Mouse (Mus musculus) heart, embryonic 16.5 days (tissue): ENCODE data around the gene Gm42674. TPM values are rescaled to one million over a fixed set of nuclear protein-coding genes. Genes with fewer than 3 reads are reported as not detected.

ENCODE experiments used
- ATAC-seq: fragments of 200-750 bp; cut with Nextera tagmentation; replicated peaks from 2 replicates; pipeline ENCODE4 v1.8.0; 2017; ENCODE audit warnings: moderate number of reproducible peaks; ENCODE audit not compliant: insufficient read depth, low FRiP score; ENCODE audit errors: extremely low read depth
- H3K27ac ChIP-seq: fragments of 300-500 bp; sonication (generic); 2 replicates; pipeline ENCODE4 v1.5.1; 2014; ENCODE audit warnings: mild to moderate bottlenecking, low read length, control low read depth, moderate library complexity
- H3K27me3 ChIP-seq: fragments of 300-500 bp; sonication (generic); 2 replicates; pipeline ENCODE4 v1.6.1; 2014; ENCODE audit warnings: low read length, mixed read lengths; ENCODE audit not compliant: control insufficient read depth, insufficient read depth
- H3K36me3 ChIP-seq: fragments of 300-500 bp; sonication (generic); 2 replicates; pipeline ENCODE4 v1.6.1; 2014; ENCODE audit not compliant: control insufficient read depth, insufficient read depth
- H3K4me1 ChIP-seq: fragments of 300-500 bp; sonication (generic); 2 replicates; pipeline ENCODE4 v1.6.1; 2014; ENCODE audit warnings: low read length, mixed read lengths; ENCODE audit not compliant: control insufficient read depth, insufficient read depth
- H3K4me2 ChIP-seq: fragments of 300-500 bp; sonication (generic); 2 replicates; pipeline ENCODE4 v1.6.1; 2014; ENCODE audit warnings: low read depth, mild to moderate bottlenecking, control low read depth, low read length
- H3K4me3 ChIP-seq: fragments of 300-500 bp; sonication (generic); 2 replicates; pipeline ENCODE4 v1.5.1; 2014; ENCODE audit warnings: mild to moderate bottlenecking, control low read depth, low read length
- H3K9ac ChIP-seq: fragments of 300-500 bp; sonication (generic); 2 replicates; pipeline ENCODE4 v1.6.1; 2014; ENCODE audit warnings: low read length, control low read depth
- H3K9me3 ChIP-seq: fragments of 300-500 bp; sonication (generic); replicated peaks from 2 replicates; pipeline ENCODE4 v1.6.1; 2016; ENCODE audit warnings: low read length; ENCODE audit not compliant: control insufficient read depth
- WGBS: fragments of 180-500 bp; shearing (Covaris S2); extraction: QIAGEN DNeasy Blood & Tissue Kit; methylation state at CpG from one replicate; pipeline ENCODE4 v1.1.7; 2014; 5-methylcytosine and 5-hydroxymethylcytosine counted together
- polyA plus RNA-seq: library from polyadenylated mRNA; unstranded; fragments of >200 nt; fragmentation: Nextera tagmentation; extraction: Ambion mirVana; gene quantifications from 2 replicates; pipeline ENCODE4 v1.2.1, GENCODE M21; 2015

Gm42674 gene
- polyA plus RNA-seq, 1 experiment from 2014 or later: not detected

GRCm38 (mm10) chr3:90582156-90582555 is 19.5 kb upstream of the Gm42674 start:
- no peak for ATAC-seq
- Histone ChIP-seq H3K36me3 (no peaks in the 10 kb centered on the region), H3K27ac (no peak overlapping the region), H3K9me3 (0 out of 2 replicates have a peak, but pooled peaks cover 2% of the 10 kb centered on the region), H3K9ac (no peak overlapping the region), H3K27me3 (no peaks in the 10 kb centered on the region), H3K4me1 (peaks cover 5% of the 10 kb centered on the region; the same call in 1 of the 2 replicates), H3K4me2 (no peak overlapping the region), H3K4me3 (no peak overlapping the region)
- 94% methylated on average over 1 of the region's 1 CpGs for WGBS

GRCm38 (mm10) chr3:90582556-90582955 is 19.1 kb upstream of the Gm42674 start:
- 81% methylated on average over 4 of the region's 4 CpGs for WGBS
- H3K4me2 ChIP-seq: no peak overlapping the region

DNA sequence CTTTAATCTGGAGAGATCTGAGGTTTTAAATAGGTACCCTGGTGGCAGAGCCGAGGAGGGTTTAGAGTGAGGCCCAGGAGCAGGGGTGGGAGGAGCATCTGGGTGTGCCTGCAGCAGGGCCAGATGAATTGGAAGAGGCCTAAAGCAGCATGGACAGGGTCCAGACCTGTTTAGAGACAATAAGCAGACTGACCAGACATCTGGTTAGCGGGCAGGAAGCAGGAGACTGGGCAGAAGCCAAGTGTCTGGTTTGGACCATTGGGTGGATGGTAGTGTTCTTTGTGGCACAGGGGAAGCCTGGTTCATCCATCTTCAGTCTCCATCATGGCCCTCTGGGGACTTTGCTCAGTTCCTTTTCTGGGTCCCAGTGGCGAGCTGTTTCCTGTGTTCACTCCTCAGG is 17.8 kb upstream of the Gm42674 start:
- ATAC-seq: no peak
- 0 out of 2 replicates have a peak, but pooled peaks cover 2% of the 10 kb centered on the region for H3K9me3 ChIP-seq
- 37% methylated on average over 3 of the region's 3 CpGs for WGBS

More at GRCm38 (mm10) chr3:90582556-90582955, 19.1 kb upstream of the Gm42674 start:
- Histone ChIP-seq H3K4me3 (no peak overlapping the region), H3K27me3 (no peaks in the 10 kb centered on the region), H3K4me1 (peaks cover 9% of the 10 kb centered on the region), H3K9ac (no peak overlapping the region), H3K36me3 (no peaks in the 10 kb centered on the region), H3K9me3 (0 out of 2 replicates have a peak, but pooled peaks cover 2% of the 10 kb centered on the region), H3K27ac (no peak overlapping the region)
- no peak for ATAC-seq

GRCm38 (mm10) chr3:90585595-90585994 is 16.1 kb upstream of the Gm42674 start:
- no peak overlapping the region for H3K4me3 ChIP-seq
- H3K36me3 ChIP-seq: no peaks in the 10 kb centered on the region
- 29% methylated on average over 5 of the region's 5 CpGs for WGBS
- ATAC-seq: no peak
- H3K9ac ChIP-seq: no peak overlapping the region
- peaks cover 9% of the 10 kb centered on the region; the same call in 1 of the 2 replicates for H3K4me1 ChIP-seq
- no peaks in the 10 kb centered on the region for H3K27me3 ChIP-seq
- H3K4me2 ChIP-seq: no peak overlapping the region
- 0 out of 2 replicates have a peak, but pooled peaks cover 2% of the 10 kb centered on the region for H3K9me3 ChIP-seq
- H3K27ac ChIP-seq: no peak overlapping the region

More for the DNA sequence above, 17.8 kb upstream of the Gm42674 start:
- no peak overlapping the region for H3K9ac ChIP-seq
- H3K4me2 ChIP-seq: no peak overlapping the region
- H3K36me3 ChIP-seq: no peaks in the 10 kb centered on the region
- H3K4me1 ChIP-seq: peaks cover 10% of the 10 kb centered on the region
- no peaks in the 10 kb centered on the region for H3K27me3 ChIP-seq
- H3K27ac ChIP-seq: no peak overlapping the region
- H3K4me3 ChIP-seq: no peak overlapping the region

GRCm38 (mm10) chr3:90586016-90586643 is 15.6 kb upstream of the Gm42674 start:
- Histone ChIP-seq H3K9me3 (0 out of 2 replicates have a peak, but pooled peaks cover 2% of the 10 kb centered on the region), H3K4me3 (no peak overlapping the region), H3K27me3 (no peaks in the 10 kb centered on the region), H3K9ac (no peak overlapping the region), H3K4me1 (peaks cover 9% of the 10 kb centered on the region; the same call in 1 of the 2 replicates), H3K36me3 (no peaks in the 10 kb centered on the region), H3K4me2 (no peak overlapping the region), H3K27ac (no peak overlapping the region; the same call in 1 of the 2 replicates)
- no peak for ATAC-seq
- 75% methylated on average over 15 of the region's 15 CpGs for WGBS

DNA sequence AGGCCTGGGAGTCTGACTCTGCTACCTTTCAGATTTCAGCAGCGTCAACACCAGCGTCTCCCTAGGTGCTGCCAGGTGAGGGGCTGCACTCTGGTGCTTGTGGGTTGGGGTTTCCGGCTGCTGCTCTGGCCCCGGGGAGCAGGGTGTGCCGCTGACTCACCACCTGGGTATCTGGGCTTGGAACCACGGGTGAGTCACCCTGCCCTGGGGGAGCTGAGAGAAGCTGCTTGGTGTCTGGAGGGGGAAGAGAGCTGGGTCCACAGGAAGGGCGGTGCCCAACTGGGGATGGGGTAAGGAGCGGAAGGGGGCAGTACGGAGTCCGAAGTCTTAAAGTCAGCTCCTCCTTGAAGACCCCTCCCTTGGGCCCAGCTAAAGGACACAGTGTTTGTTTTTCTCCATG is 14.8 kb upstream of the Gm42674 start:
- Histone ChIP-seq H3K4me1 (peaks cover 9% of the 10 kb centered on the region; the same call in 1 of the 2 replicates), H3K9me3 (0 out of 2 replicates have a peak, but pooled peaks cover 2% of the 10 kb centered on the region), H3K36me3 (no peaks in the 10 kb centered on the region), H3K27me3 (no peaks in the 10 kb centered on the region), H3K4me2 (no peak overlapping the region), H3K9ac (peak overlapping the region; percentile 38; the same call in 1 of the 2 replicates), H3K27ac (peak overlapping the region; percentile 55), H3K4me3 (no peak overlapping the region)
- 40% methylated on average over 10 of the region's 10 CpGs for WGBS
- ATAC-seq: peak; percentile 67

- Histone ChIP-seq H3K27ac (peak overlapping the region; percentile 55), H3K4me1 (peaks cover 9% of the 10 kb centered on the region; the same call in 1 of the 2 replicates), H3K4me2 (no peak overlapping the region), H3K9ac (peak overlapping the region; percentile 38; the same call in 1 of the 2 replicates), H3K36me3 (no peaks in the 10 kb centered on the region), H3K9me3 (no peaks in the 10 kb centered on the region), H3K27me3 (no peaks in the 10 kb centered on the region), H3K4me3 (no peak overlapping the region)
- ATAC-seq: no peak
- 76% methylated on average over 14 of the region's 14 CpGs for WGBS
These were observed 14.2 kb upstream of the Gm42674 start for GRCm38 (mm10) chr3:90587361-90588101.

DNA sequence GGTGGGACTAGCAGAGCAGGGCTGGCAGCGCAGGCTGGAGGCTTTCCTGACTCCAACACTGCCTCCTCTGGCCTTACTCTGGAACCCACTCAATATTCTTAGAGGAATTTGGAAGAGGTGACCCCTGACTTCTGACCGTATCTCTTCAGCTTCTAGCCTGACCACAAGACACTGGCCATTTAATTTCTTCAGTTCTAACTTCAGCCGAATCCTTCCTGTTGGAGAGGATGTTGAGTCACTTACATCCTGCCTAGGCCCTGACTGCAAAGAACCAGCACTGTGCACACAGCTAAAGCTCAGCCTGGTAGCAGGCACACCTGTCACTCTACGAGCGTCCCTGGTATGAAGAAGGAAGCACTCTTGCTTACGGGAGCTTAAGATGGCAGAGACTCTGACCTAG is 12.3 kb upstream of the Gm42674 start:
- Histone ChIP-seq H3K9me3 (0 out of 2 replicates have a peak, but pooled peaks cover 3% of the 10 kb centered on the region), H3K36me3 (no peaks in the 10 kb centered on the region), H3K27me3 (no peaks in the 10 kb centered on the region), H3K4me2 (no peak overlapping the region), H3K4me1 (peaks cover 9% of the 10 kb centered on the region; the same call in 1 of the 2 replicates), H3K9ac (no peak overlapping the region), H3K27ac (no peak overlapping the region), H3K4me3 (no peak overlapping the region)
- 76% methylated on average over 6 of the region's 6 CpGs for WGBS
- 0 out of 2 replicates have a peak, but pooled peaks have one; percentile 30 for ATAC-seq

GRCm38 (mm10) chr3:90589947-90590346 is 11.8 kb upstream of the Gm42674 start, which contains the start of gene S100a2:
TSS of gene S100a2 (plus strand) at chr3:90590247.
- H3K4me1 ChIP-seq: peaks cover 9% of the 10 kb centered on the region; the same call in 1 of the 2 replicates
- no peak for ATAC-seq
- H3K36me3 ChIP-seq: no peaks in the 10 kb centered on the region
- H3K4me2 ChIP-seq: no peak within 1 kb of the TSS
- H3K9ac ChIP-seq: no peak within 1 kb of the TSS
- no peak within 1 kb of the TSS for H3K27ac ChIP-seq
- H3K4me3 ChIP-seq: no peak within 1 kb of the TSS
- WGBS: 77% methylated on average over 8 of the region's 8 CpGs
- no peaks in the 10 kb centered on the region for H3K27me3 ChIP-seq
- 0 out of 2 replicates have a peak, but pooled peaks cover 3% of the 10 kb centered on the region for H3K9me3 ChIP-seq
